Mouse (Mus musculus) C2C12 (cell line): ENCODE measurements around the gene Fasl.

ENCODE experiments used
- CTCF ChIP-seq: IDR thresholded peaks from one replicate; pipeline ENCODE4 v1.5.1; 2011; ENCODE audit not compliant: control insufficient read depth, insufficient read depth, insufficient read length
- MYOG ChIP-seq: IDR thresholded peaks from one replicate; pipeline ENCODE4 v1.6.1; 2011; ENCODE audit not compliant: control insufficient read depth, insufficient read length; ENCODE audit errors: extremely low read depth

- TF ChIP-seq MYOG (no peak), CTCF (no peak)
Measured at GRCm38 (mm10) chr1:161826677-161827076, 38.4 kb upstream of the Fasl start.
